Mouse (Mus musculus) embryonic fibroblast, embryonic 13.5 days (primary cell): ENCODE results near the gene Gmpr2.

Source experiments
- CTCF ChIP-seq: IDR thresholded peaks from 2 replicates; pipeline ENCODE4 v1.5.1; 2011; ENCODE audit warnings: mild to moderate bottlenecking, control low read depth, low read length, moderate library complexity, borderline replicate concordance; ENCODE audit not compliant: insufficient read depth
- POLR2A ChIP-seq: IDR thresholded peaks from 2 replicates; pipeline ENCODE4 v1.6.1; 2011; ENCODE audit warnings: low read depth, mild to moderate bottlenecking, control low read depth, low read length, moderate library complexity

- TF ChIP-seq CTCF (no peak), POLR2A (no peak)
Measured at GRCm38 (mm10) chr14:55724411-55724871, 52.7 kb downstream of the Gmpr2 start.
